Mouse (Mus musculus) midbrain, embryonic 13.5 days (tissue): Measurements from ENCODE around the gene Chd9. TPM values are rescaled to one million over a fixed set of nuclear protein-coding genes. Genes with fewer than 3 reads are reported as not detected.

Experiments used
- ATAC-seq: fragments of 200-750 bp; cut with Nextera tagmentation; 2 replicates; pipeline ENCODE4 v1.8.0; 2017; ENCODE audit warnings: mild to moderate bottlenecking, moderate TSS enrichment, moderate library complexity
- H3K27ac ChIP-seq: fragments of 300-500 bp; sonication (generic); 2 replicates; pipeline ENCODE4 v1.5.1; 2015; ENCODE audit warnings: inconsistent platforms, mild to moderate bottlenecking, moderate library complexity
- H3K27me3 ChIP-seq: fragments of 300-500 bp; sonication (generic); 2 replicates; pipeline ENCODE4 v1.6.1; 2015; ENCODE audit warnings: mild to moderate bottlenecking, inconsistent platforms
- H3K36me3 ChIP-seq: fragments of 300-500 bp; sonication (generic); 2 replicates; pipeline ENCODE4 v1.6.1; 2015; ENCODE audit warnings: mild to moderate bottlenecking, inconsistent platforms
- H3K4me1 ChIP-seq: fragments of 300-500 bp; sonication (generic); replicated peaks from 2 replicates; pipeline ENCODE4 v1.6.1; 2015; ENCODE audit warnings: inconsistent platforms
- H3K4me2 ChIP-seq: fragments of 300-500 bp; sonication (generic); replicated peaks from 2 replicates; pipeline ENCODE4 v1.6.1; 2015; ENCODE audit warnings: moderate library complexity, mild to moderate bottlenecking, inconsistent platforms
- H3K4me3 ChIP-seq: fragments of 300-500 bp; sonication (generic); replicated peaks from 2 replicates; pipeline ENCODE4 v1.5.1; 2015; ENCODE audit warnings: mild to moderate bottlenecking, inconsistent platforms
- H3K9ac ChIP-seq: fragments of 300-500 bp; sonication (generic); replicated peaks from 2 replicates; pipeline ENCODE4 v1.6.1; 2015; ENCODE audit warnings: mild to moderate bottlenecking, inconsistent platforms
- H3K9me3 ChIP-seq: fragments of 300-500 bp; sonication (generic); 2 replicates; pipeline ENCODE4 v1.6.1; 2016; ENCODE audit warnings: mild to moderate bottlenecking, inconsistent platforms
- WGBS: fragments of 180-500 bp; shearing (Covaris S2); methylation state at CpG from one replicate; pipeline ENCODE4 v1.1.7; 2015; 5-methylcytosine and 5-hydroxymethylcytosine counted together
- polyA plus RNA-seq: library from polyadenylated mRNA; unstranded; fragments of >200 nt; fragmentation: Nextera tagmentation; extraction: Ambion mirVana; gene quantifications from 2 replicates; pipeline ENCODE4 v1.2.1, GENCODE M21; 2015

Chd9 gene
- polyA plus RNA-seq, 1 experiment from 2014 or later, result 69.6 TPM

- H3K4me3 ChIP-seq, result no peak overlapping the region
- no peak overlapping the region for H3K9ac ChIP-seq
- no peak overlapping the region for H3K4me2 ChIP-seq
- no peaks in the 10 kb centered on the region for H3K9me3 ChIP-seq
- H3K4me1 ChIP-seq, result no peaks in the 10 kb centered on the region; the same call in 1 of the 2 replicates
- no peak overlapping the region for H3K27ac ChIP-seq
- H3K36me3 ChIP-seq, result peaks cover 12% of the 10 kb centered on the region; the same call in 1 of the 2 replicates
- ATAC-seq, result no peak
- no peaks in the 10 kb centered on the region for H3K27me3 ChIP-seq
- 92% methylated on average over 1 of the region's 1 CpGs for WGBS
Measured at GRCm38 (mm10) chr8:90934786-90935185, 106.6 kb downstream of the Chd9 start.

DNA sequence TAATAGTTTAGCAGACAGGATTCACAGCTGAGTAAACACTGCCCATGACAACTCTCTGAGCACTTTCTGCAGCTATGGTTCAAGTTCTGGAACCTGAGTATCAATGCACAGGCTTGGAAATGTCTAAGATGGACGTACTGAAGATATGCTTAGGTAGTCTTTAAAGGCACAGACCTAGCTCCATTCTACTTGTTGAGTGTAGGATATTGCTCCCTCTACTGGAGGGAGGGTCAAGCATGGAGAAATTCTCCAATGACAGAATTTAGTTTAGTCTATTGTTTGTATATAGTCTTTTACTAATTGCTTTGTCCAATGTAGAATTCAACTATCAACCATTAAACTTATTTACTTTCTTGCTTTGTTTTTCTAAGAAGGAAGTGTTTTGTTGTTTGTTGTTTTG, 108.7 kb downstream of the Chd9 start:
- no peak overlapping the region for H3K27ac ChIP-seq
- no peak overlapping the region for H3K9ac ChIP-seq
- no peaks in the 10 kb centered on the region; the same call in 1 of the 2 replicates for H3K4me1 ChIP-seq
- no peaks in the 10 kb centered on the region for H3K27me3 ChIP-seq
- WGBS, result 30% methylated on average over 1 of the region's 1 CpGs
- ATAC-seq, result no peak
- H3K9me3 ChIP-seq, result no peaks in the 10 kb centered on the region
- no peak overlapping the region for H3K4me2 ChIP-seq
- no peak overlapping the region for H3K4me3 ChIP-seq
- H3K36me3 ChIP-seq, result peaks cover 12% of the 10 kb centered on the region; the same call in 1 of the 2 replicates

DNA sequence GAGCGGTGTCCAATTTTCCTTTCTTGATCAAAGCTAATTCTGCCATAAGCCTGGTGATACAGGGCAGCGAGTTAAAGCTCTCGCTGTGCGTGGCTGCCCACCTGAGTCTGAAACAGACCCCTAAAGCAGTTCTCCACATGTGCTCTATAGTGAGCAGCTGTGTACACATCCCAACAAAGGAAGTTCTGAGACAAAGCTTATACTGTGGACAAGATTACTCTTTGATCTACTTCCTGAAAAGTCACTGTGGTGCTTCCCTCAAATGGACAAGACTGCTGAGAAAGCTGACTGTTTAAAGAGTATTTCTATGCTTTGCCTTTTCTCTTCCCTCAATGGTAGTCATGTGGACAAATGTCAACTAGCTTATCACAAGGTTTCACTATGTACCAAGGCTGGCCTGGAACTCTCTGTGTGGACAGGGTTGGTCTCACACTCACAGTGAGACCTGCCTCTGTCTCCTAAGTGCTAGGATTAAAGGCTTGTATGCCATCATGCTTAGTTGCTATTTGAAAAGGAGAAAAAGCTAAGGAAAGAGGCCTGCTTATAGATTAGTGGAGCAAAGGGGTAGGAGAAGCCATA, 110.3 kb downstream of the Chd9 start:
- Histone ChIP-seq H3K27me3 (no peaks in the 10 kb centered on the region), H3K36me3 (peaks cover 10% of the 10 kb centered on the region; the same call in 1 of the 2 replicates), H3K9ac (no peak overlapping the region), H3K4me3 (no peak overlapping the region), H3K4me2 (no peak overlapping the region), H3K27ac (no peak overlapping the region), H3K9me3 (no peaks in the 10 kb centered on the region), H3K4me1 (no peaks in the 10 kb centered on the region)
- WGBS, result 74% methylated on average over 4 of the region's 4 CpGs
- ATAC-seq, result no peak

DNA sequence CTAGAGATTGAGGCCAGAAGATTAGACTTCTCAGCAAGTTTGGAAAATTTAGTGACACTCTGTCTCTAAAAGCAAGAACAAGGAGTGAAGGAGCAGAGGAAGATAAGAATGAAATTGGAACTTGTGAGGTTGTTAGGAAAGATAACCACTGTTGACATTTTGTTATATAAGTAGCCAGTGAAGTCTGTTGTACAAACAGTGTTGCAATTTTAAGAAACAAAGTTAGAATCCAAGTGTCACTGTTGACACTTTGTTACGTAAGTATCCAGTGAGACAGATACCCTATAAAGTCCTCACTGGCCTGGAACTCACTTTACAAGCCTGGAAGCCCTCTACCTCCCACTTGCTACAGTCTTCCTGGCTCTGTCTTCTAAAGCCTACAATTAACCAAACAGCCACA, 111.7 kb downstream of the Chd9 start:
- Histone ChIP-seq H3K36me3 (peaks cover 7% of the 10 kb centered on the region; the same call in 1 of the 2 replicates), H3K4me1 (no peaks in the 10 kb centered on the region), H3K9ac (no peak overlapping the region), H3K27me3 (no peaks in the 10 kb centered on the region), H3K4me2 (no peak overlapping the region), H3K27ac (no peak overlapping the region), H3K4me3 (no peak overlapping the region), H3K9me3 (no peaks in the 10 kb centered on the region)
- no peak for ATAC-seq
- WGBS, result 91% methylated on average over 1 of the region's 1 CpGs

- H3K27ac ChIP-seq, result no peak overlapping the region
- H3K27me3 ChIP-seq, result no peaks in the 10 kb centered on the region
- H3K4me3 ChIP-seq, result no peak overlapping the region
- no peak overlapping the region for H3K4me2 ChIP-seq
- H3K36me3 ChIP-seq, result no peaks in the 10 kb centered on the region
- no peak for ATAC-seq
- no peak overlapping the region for H3K9ac ChIP-seq
- H3K9me3 ChIP-seq, result no peaks in the 10 kb centered on the region
- WGBS, result 85% methylated on average over 4 of the region's 4 CpGs
- no peaks in the 10 kb centered on the region for H3K4me1 ChIP-seq
Measured at GRCm38 (mm10) chr8:90943770-90944169, 115.6 kb downstream of the Chd9 start.

GRCm38 (mm10) chr8:90954802-90955760, 126.9 kb downstream of the Chd9 start:
- Histone ChIP-seq H3K4me2 (peak overlapping the region; percentile 50), H3K9ac (peak overlapping the region; percentile 68), H3K27ac (peak overlapping the region; percentile 97), H3K4me3 (peak overlapping the region; percentile 63), H3K9me3 (no peaks in the 10 kb centered on the region), H3K27me3 (no peaks in the 10 kb centered on the region), H3K4me1 (peaks cover 38% of the 10 kb centered on the region), H3K36me3 (no peaks in the 10 kb centered on the region)
- ATAC-seq, result peak; percentile 96
- under 1% methylated on average over 21 of the region's 21 CpGs for WGBS

GRCm38 (mm10) chr8:90955761-90956136, 127.6 kb downstream of the Chd9 start:
- no peak for ATAC-seq
- Histone ChIP-seq H3K4me1 (peaks cover 44% of the 10 kb centered on the region), H3K9ac (peak overlapping the region; percentile 68)

DNA sequence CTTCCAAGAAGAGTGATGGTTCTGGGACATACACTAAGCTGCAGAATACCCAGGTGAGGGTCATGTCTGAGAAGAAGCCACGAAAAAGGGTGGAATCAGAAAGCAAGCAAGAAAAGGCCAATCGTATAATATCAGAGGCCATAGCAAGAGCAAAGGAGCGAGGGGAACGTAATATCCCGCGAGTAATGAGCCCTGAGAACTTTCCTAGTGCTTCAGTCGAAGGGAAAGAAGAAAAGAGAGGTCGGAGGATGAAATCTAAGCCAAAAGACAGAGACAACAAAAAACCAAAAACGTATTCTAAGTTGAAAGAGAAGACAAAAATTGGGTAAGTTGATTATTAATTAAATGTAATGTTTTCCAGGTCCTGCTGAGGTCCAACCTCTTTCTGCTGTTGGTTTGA, 128.2 kb downstream of the Chd9 start:
- Histone ChIP-seq H3K27me3 (no peaks in the 10 kb centered on the region), H3K4me1 (peaks cover 49% of the 10 kb centered on the region), H3K27ac (peak overlapping the region; percentile 56; the same call in 1 of the 2 replicates), H3K9ac (peak overlapping the region; percentile 67), H3K36me3 (no peaks in the 10 kb centered on the region), H3K9me3 (no peaks in the 10 kb centered on the region), H3K4me3 (peak overlapping the region; percentile 55), H3K4me2 (peak overlapping the region; percentile 88)
- 29% methylated on average over 9 of the region's 9 CpGs for WGBS
- no peak for ATAC-seq

More at GRCm38 (mm10) chr8:90955761-90956136, 127.6 kb downstream of the Chd9 start:
- peak overlapping the region; percentile 63 for H3K4me3 ChIP-seq
- no peaks in the 10 kb centered on the region for H3K36me3 ChIP-seq
- peak overlapping the region; percentile 97 for H3K27ac ChIP-seq
- H3K4me2 ChIP-seq, result peak overlapping the region; percentile 88
- H3K27me3 ChIP-seq, result no peaks in the 10 kb centered on the region
- H3K9me3 ChIP-seq, result no peaks in the 10 kb centered on the region

- no peak for ATAC-seq
- peaks cover 56% of the 10 kb centered on the region for H3K4me1 ChIP-seq
Measured at GRCm38 (mm10) chr8:90957711-90958110, 129.6 kb downstream of the Chd9 start.

DNA sequence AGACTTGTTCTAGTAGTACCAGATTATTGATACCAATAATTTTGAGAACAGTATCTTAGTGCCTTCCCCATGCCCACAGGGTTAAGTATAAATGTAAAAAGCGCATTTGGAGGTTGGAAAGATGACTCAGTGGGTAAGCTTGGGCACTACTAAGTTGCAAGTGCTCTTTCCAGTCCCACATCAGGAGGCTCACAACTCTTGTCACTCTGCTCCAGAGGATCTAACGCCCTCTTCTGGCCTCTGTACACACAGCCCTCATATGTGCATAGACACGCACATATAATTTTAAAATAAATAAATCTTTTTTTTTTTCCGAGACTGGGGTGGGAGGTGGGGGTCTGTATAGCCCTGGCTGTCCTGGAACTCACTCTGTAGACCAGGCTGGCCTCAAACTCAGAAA, 131.6 kb downstream of the Chd9 start:
- Histone ChIP-seq H3K4me3 (no peak overlapping the region), H3K9ac (no peak overlapping the region), H3K4me1 (peaks cover 54% of the 10 kb centered on the region), H3K4me2 (peak overlapping the region; percentile 45), H3K27me3 (no peaks in the 10 kb centered on the region), H3K9me3 (no peaks in the 10 kb centered on the region), H3K27ac (no peak overlapping the region), H3K36me3 (no peaks in the 10 kb centered on the region)
- ATAC-seq, result no peak
- WGBS, result 95% methylated on average over 4 of the region's 4 CpGs

More at GRCm38 (mm10) chr8:90957711-90958110, 129.6 kb downstream of the Chd9 start:
- Histone ChIP-seq H3K27me3 (no peaks in the 10 kb centered on the region), H3K4me3 (peak overlapping the region; percentile 55), H3K36me3 (no peaks in the 10 kb centered on the region), H3K9ac (peak overlapping the region; percentile 64), H3K27ac (no peak overlapping the region), H3K4me2 (peak overlapping the region; percentile 88), H3K9me3 (no peaks in the 10 kb centered on the region)

DNA sequence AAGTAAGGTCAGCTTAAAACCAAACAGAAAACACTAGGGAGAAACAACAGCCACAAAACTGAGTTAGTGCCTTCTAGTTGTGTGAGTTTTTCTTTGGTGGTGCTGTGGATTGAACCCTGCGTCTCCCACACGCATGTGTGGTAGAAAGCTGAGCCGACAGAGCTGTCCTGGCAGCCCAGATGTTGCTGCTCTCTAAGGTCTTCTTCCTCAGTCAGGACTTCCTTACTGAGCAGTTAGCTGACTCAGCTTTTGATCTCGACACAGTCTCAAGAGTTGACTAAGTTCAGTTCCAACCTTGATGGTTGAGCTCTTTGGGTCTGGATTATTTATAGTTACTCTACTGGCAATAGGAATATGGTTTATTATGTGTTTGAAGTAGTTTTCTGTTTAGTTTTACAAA, 133.5 kb downstream of the Chd9 start:
- ATAC-seq, result no peak
- 85% methylated on average over 4 of the region's 4 CpGs for WGBS
- Histone ChIP-seq H3K4me3 (no peak overlapping the region), H3K9me3 (no peaks in the 10 kb centered on the region), H3K27ac (no peak overlapping the region), H3K27me3 (no peaks in the 10 kb centered on the region), H3K36me3 (no peaks in the 10 kb centered on the region), H3K9ac (no peak overlapping the region), H3K4me2 (peak overlapping the region; percentile 19; the same call in 1 of the 2 replicates), H3K4me1 (peaks cover 51% of the 10 kb centered on the region)

DNA sequence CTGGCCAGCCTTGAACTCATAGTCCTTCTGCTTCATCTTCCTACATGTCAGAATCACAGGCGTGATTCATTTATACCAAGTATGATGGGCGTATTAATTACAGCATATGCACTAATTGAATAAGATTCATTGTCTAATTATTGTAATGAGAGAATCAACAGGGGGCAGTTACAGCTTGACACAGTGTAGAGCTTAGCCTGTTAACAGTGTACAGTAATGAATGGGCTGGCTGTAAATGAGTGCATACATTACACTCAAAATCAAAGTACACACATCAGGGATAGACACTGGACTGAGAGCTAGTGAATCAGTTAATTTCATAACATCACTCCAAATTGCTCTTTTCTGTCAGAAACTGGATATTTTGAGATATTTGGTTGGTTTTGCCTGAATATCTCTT, 135.9 kb downstream of the Chd9 start:
- no peak overlapping the region for H3K4me2 ChIP-seq
- no peaks in the 10 kb centered on the region for H3K9me3 ChIP-seq
- no peaks in the 10 kb centered on the region for H3K27me3 ChIP-seq
- H3K4me3 ChIP-seq, result no peak overlapping the region
- peaks cover 31% of the 10 kb centered on the region for H3K4me1 ChIP-seq
- ATAC-seq, result no peak
- WGBS, result 91% methylated on average over 2 of the region's 2 CpGs
- no peaks in the 10 kb centered on the region; the same call in 1 of the 2 replicates for H3K36me3 ChIP-seq
- H3K27ac ChIP-seq, result no peak overlapping the region
- H3K9ac ChIP-seq, result no peak overlapping the region
